Mouse (Mus musculus) forebrain, postnatal 0 days (tissue): ENCODE measurements around the gene Fam83e. TPM values are rescaled to one million over a fixed set of nuclear protein-coding genes. Genes with fewer than 3 reads are reported as not detected.

Experiments
- ATAC-seq: fragments of 200-750 bp; cut with Nextera tagmentation; 2 replicates; pipeline ENCODE4 v1.8.0; 2017; ENCODE audit warnings: mild to moderate bottlenecking, moderate library complexity
- DNase-seq: peaks from one replicate; pipeline ENCODE4 v3.0.0-alpha.2; 2015
- H3K27ac ChIP-seq: fragments of 300-500 bp; sonication (generic); 2 replicates; pipeline ENCODE4 v1.5.1; 2014; ENCODE audit warnings: low read depth, mild to moderate bottlenecking, antibody characterized with exemption, low read length, moderate library complexity, mixed read lengths
- H3K27me3 ChIP-seq: fragments of 300-500 bp; sonication (generic); 2 replicates; pipeline ENCODE4 v1.6.1; 2014; ENCODE audit warnings: mild to moderate bottlenecking, low read length, mixed read lengths; ENCODE audit not compliant: insufficient read depth
- H3K36me3 ChIP-seq: fragments of 300-500 bp; sonication (generic); 2 replicates; pipeline ENCODE4 v1.6.1; 2014; ENCODE audit warnings: mild to moderate bottlenecking, moderate library complexity; ENCODE audit not compliant: insufficient read depth
- H3K4me1 ChIP-seq: fragments of 300-500 bp; sonication (generic); 2 replicates; pipeline ENCODE4 v1.6.1; 2014; ENCODE audit warnings: antibody characterized with exemption; ENCODE audit not compliant: insufficient read depth
- H3K4me2 ChIP-seq: fragments of 300-500 bp; sonication (generic); 2 replicates; pipeline ENCODE4 v1.6.1; 2014; ENCODE audit warnings: low read depth, mild to moderate bottlenecking, moderate library complexity
- H3K4me3 ChIP-seq: fragments of 300-500 bp; sonication (generic); 2 replicates; pipeline ENCODE4 v1.5.1; 2014; ENCODE audit warnings: low read depth, low read length, mixed read lengths
- H3K9ac ChIP-seq: fragments of 300-500 bp; sonication (generic); 2 replicates; pipeline ENCODE4 v1.6.1; 2014; ENCODE audit warnings: mild to moderate bottlenecking
- H3K9me3 ChIP-seq: fragments of 300-500 bp; sonication (generic); 2 replicates; pipeline ENCODE4 v1.6.1; 2016; ENCODE audit warnings: low read length
- CTCF ChIP-seq: sonication (generic); IDR thresholded peaks from 2 replicates; pipeline ENCODE4 v1.5.1; 2016; ENCODE audit warnings: antibody characterized with exemption, control low read depth, low read depth
- WGBS: fragments of 180-500 bp; shearing (Covaris S2); extraction: QIAGEN DNeasy Blood & Tissue Kit; methylation state at CpG from one replicate; pipeline ENCODE4 v1.1.7; 2014; 5-methylcytosine and 5-hydroxymethylcytosine counted together
- polyA plus RNA-seq: library from polyadenylated mRNA; unstranded; fragments of >200 nt; fragmentation: Nextera tagmentation; extraction: Ambion mirVana; gene quantifications from 2 replicates; pipeline ENCODE4 v1.2.1, GENCODE M21; 2015
- total RNA-seq: library from RNA; depleted of rRNA; stranded (reverse); fragments of >200 nt; gene quantifications from 2 replicates; pipeline ENCODE4 v1.2.3, GENCODE M21; 2014; rRNA removed

Fam83e gene
- total RNA-seq (0.31 and 0.33 TPM in 2 replicates), polyA plus RNA-seq (0.09 TPM in 1 of 2 replicates, not detected in the other)

GRCm38 (mm10) chr7:45720413-45721233 lies at the start of gene Fam83e:
Fam83e (plus strand) TSS chr7:45721212.
- no peak within 1 kb of the TSS for H3K9ac ChIP-seq
- WGBS: 78% methylated on average over 14 of the region's 14 CpGs
- no peak within 1 kb of the TSS for H3K27ac ChIP-seq
- no peak for DNase-seq
- no peak within 1 kb of the TSS for H3K4me2 ChIP-seq
- no peak for ATAC-seq
- H3K27me3 ChIP-seq: no peaks in the 10 kb centered on the region
- peaks cover 11% of the 10 kb centered on the region for H3K4me1 ChIP-seq
- no peaks in the 10 kb centered on the region for H3K9me3 ChIP-seq
- no peak within 1 kb of the TSS for H3K4me3 ChIP-seq
- peaks cover 51% of the 10 kb centered on the region for H3K36me3 ChIP-seq
- peak; percentile 36 for TF ChIP-seq CTCF

DNA sequence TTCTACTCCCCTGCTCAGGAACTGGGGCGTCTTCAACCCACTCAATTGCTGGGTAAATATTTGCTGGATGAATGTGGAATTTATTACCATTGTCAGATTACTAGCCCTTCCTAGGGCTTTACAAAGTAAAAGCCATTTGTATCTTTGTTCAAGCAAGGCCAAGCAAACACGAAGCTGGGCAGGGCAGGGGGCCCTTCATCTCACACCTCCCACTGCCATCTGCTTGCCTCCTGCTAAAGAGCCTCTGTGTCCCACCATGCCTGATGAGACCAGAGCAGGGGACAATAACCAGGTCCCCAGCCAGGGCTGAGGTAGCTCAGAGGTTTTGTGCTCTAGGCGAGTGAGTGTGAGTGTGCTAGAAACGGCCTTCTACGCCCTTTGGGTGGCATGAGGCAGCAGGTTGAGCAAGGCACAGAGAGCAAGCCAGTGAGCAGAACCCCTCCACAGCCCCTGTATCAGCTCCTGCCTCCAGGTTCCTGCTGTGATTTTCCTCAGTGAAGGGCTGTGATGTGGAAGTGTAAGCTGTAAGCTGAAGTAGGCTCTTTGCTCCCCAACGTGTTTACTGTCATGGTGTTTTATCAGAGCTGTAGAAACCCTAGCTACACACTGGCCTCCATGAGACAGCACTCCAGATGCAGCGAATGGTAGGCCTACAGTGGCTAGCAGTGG lies 43.3 kb upstream of the Fam83e start:
- no peak overlapping the region for H3K27ac ChIP-seq
- DNase-seq (no peak), ATAC-seq (no peak)
- no peak overlapping the region for H3K4me2 ChIP-seq
- no peaks in the 10 kb centered on the region for H3K27me3 ChIP-seq
- 80% methylated on average over 7 of the region's 7 CpGs for WGBS
- H3K9ac ChIP-seq: no peak overlapping the region
- H3K4me1 ChIP-seq: no peaks in the 10 kb centered on the region
- no peak for TF ChIP-seq CTCF
- no peaks in the 10 kb centered on the region; the same call in 1 of the 2 replicates for H3K36me3 ChIP-seq
- H3K9me3 ChIP-seq: no peaks in the 10 kb centered on the region
- no peak overlapping the region for H3K4me3 ChIP-seq

GRCm38 (mm10) chr7:45678513-45678912 lies 42.5 kb upstream of the Fam83e start:
- no peaks in the 10 kb centered on the region for H3K27me3 ChIP-seq
- H3K36me3 ChIP-seq: no peaks in the 10 kb centered on the region; the same call in 1 of the 2 replicates
- no peak overlapping the region for H3K4me3 ChIP-seq
- H3K27ac ChIP-seq: no peak overlapping the region
- no peaks in the 10 kb centered on the region for H3K9me3 ChIP-seq
- DNase-seq: no peak
- H3K9ac ChIP-seq: no peak overlapping the region
- ATAC-seq: no peak
- TF ChIP-seq CTCF: no peak
- H3K4me2 ChIP-seq: no peak overlapping the region
- WGBS: 92% methylated on average over 14 of the region's 14 CpGs
- H3K4me1 ChIP-seq: no peaks in the 10 kb centered on the region

- H3K9ac ChIP-seq: no peak overlapping the region
- no peak for TF ChIP-seq CTCF
- H3K36me3 ChIP-seq: no peaks in the 10 kb centered on the region; the same call in 1 of the 2 replicates
- no peaks in the 10 kb centered on the region for H3K27me3 ChIP-seq
- 66% methylated on average over 14 of the region's 14 CpGs for WGBS
- no peak for DNase-seq
- H3K4me2 ChIP-seq: no peak overlapping the region
- H3K9me3 ChIP-seq: no peaks in the 10 kb centered on the region
- no peak for ATAC-seq
- no peaks in the 10 kb centered on the region for H3K4me1 ChIP-seq
- H3K4me3 ChIP-seq: no peak overlapping the region
- H3K27ac ChIP-seq: no peak overlapping the region
These were observed 40.9 kb upstream of the Fam83e start for GRCm38 (mm10) chr7:45679966-45680621.

GRCm38 (mm10) chr7:45681046-45681736 lies 39.8 kb upstream of the Fam83e start:
- Histone ChIP-seq H3K36me3 (no peaks in the 10 kb centered on the region; the same call in 1 of the 2 replicates), H3K4me2 (no peak overlapping the region), H3K27ac (no peak overlapping the region), H3K27me3 (no peaks in the 10 kb centered on the region), H3K9ac (no peak overlapping the region), H3K4me1 (no peaks in the 10 kb centered on the region), H3K9me3 (no peaks in the 10 kb centered on the region), H3K4me3 (no peak overlapping the region)
- DNase-seq (no peak), ATAC-seq (no peak)
- no peak for TF ChIP-seq CTCF
- 88% methylated on average over 8 of the region's 8 CpGs for WGBS
